Mouse (Mus musculus): ENCODE data around the gene Tst.

The Tst gene

GRCm38 (mm10) chr15:78429871-78430622 is 24.3 kb upstream of the Tst start:
- no peak for DNase-seq (ENCODE audit: low read depth)

GRCm38 (mm10) chr15:78429139-78429459 is 23.4 kb upstream of the Tst start:
- DNase-seq (ENCODE audit: low read depth): no peak

- DNase-seq (ENCODE audit: low read depth): no peak
Observed at GRCm38 (mm10) chr15:78428391-78429138, 22.9 kb upstream of the Tst start, which contains the start of gene Kctd17. Gene Kctd17 (plus strand): TSS chr15:78428564.

- DNase-seq (ENCODE audit: low read depth): no peak
Observed at GRCm38 (mm10) chr15:78425230-78425629, 19.5 kb upstream of the Tst start.

- DNase-seq (ENCODE audit: low read depth): no peak
Observed at GRCm38 (mm10) chr15:78424507-78424906, 18.8 kb upstream of the Tst start.

- peak; percentile 81 for DNase-seq (ENCODE audit: low read depth)
Observed at GRCm38 (mm10) chr15:78422046-78422956, 16.6 kb upstream of the Tst start.

GRCm38 (mm10) chr15:78420395-78420794 is 14.7 kb upstream of the Tst start:
- DNase-seq (ENCODE audit: low read depth): no peak

- DNase-seq (ENCODE audit: low read depth): no peak
Observed at GRCm38 (mm10) chr15:78416937-78417336, 11.2 kb upstream of the Tst start.

- DNase-seq (ENCODE audit: low read depth): no peak
Observed at GRCm38 (mm10) chr15:78414157-78414556, 8.4 kb upstream of the Tst start.

- no peak for DNase-seq (ENCODE audit: low read depth)
Observed at GRCm38 (mm10) chr15:78413719-78414117, 8.0 kb upstream of the Tst start.

- DNase-seq (ENCODE audit: low read depth): peak; percentile 82
Observed at GRCm38 (mm10) chr15:78413083-78413718, 7.5 kb upstream of the Tst start.

- no peak for DNase-seq (ENCODE audit: low read depth)
Observed at GRCm38 (mm10) chr15:78409570-78410052, 3.9 kb upstream of the Tst start.

GRCm38 (mm10) chr15:78406293-78406934 is 707 bp upstream of the Tst start, which contains the start of gene Mpst:
Gene Mpst (plus strand): TSS chr15:78406416.
- DNase-seq (ENCODE audit: low read depth): peak; percentile 81

GRCm38 (mm10) chr15:78405098-78405497 is 609 bp downstream of the Tst start:
- no peak for DNase-seq (ENCODE audit: low read depth)

GRCm38 (mm10) chr15:78403896-78404295 is 1.8 kb downstream of the Tst start:
- no peak for DNase-seq (ENCODE audit: low read depth)

GRCm38 (mm10) chr15:78403301-78403741 is 2.4 kb downstream of the Tst start:
- DNase-seq (ENCODE audit: low read depth): no peak

- DNase-seq (ENCODE audit: low read depth): no peak
Observed at GRCm38 (mm10) chr15:78402423-78402822, 3.3 kb downstream of the Tst start.

GRCm38 (mm10) chr15:78401921-78402320 is 3.8 kb downstream of the Tst start:
- no peak for DNase-seq (ENCODE audit: low read depth)

- DNase-seq (ENCODE audit: low read depth): no peak
Observed at GRCm38 (mm10) chr15:78401345-78401744, 4.4 kb downstream of the Tst start.

GRCm38 (mm10) chr15:78395478-78395962 is 10.2 kb downstream of the Tst start, which contains the start of gene Tex33:
Gene Tex33 (minus strand): TSS chr15:78395912.
- DNase-seq (ENCODE audit: low read depth): no peak

- DNase-seq (ENCODE audit: low read depth): no peak
Observed at GRCm38 (mm10) chr15:78390855-78391254, 14.9 kb downstream of the Tst start.
